Mouse (Mus musculus) MEL (cell line): ENCODE measurements around the gene Srarp.

Source experiments
- CHD1 ChIP-seq: IDR thresholded peaks from 2 replicates; pipeline ENCODE4 v1.6.1; 2012; ENCODE audit warnings: low read depth, mild to moderate bottlenecking, inconsistent platforms, low read length, improper control_type of control experiment
- CTCF ChIP-seq, 3 experiments: IDR thresholded peaks in 2 of 3; conservative IDR thresholded peaks in 1 of 3; 2 replicates each; pipeline ENCODE4 v1.5.1; 2011 to 2012; ENCODE audit warnings: low read length in 3 of 3, low read depth in 2 of 3, mild to moderate bottlenecking in 2 of 3, improper control_type of control experiment in 1 of 3, inconsistent platforms in 1 of 3, mixed read lengths in 1 of 3, moderate library complexity in 1 of 3; ENCODE audit not compliant: control insufficient read depth in 1 of 3, insufficient read depth in 1 of 3, poor library complexity in 1 of 3, severe bottlenecking in 1 of 3
- EP300 ChIP-seq, 2 experiments: IDR thresholded peaks; 2 replicates each; pipeline ENCODE4 v1.6.1; 2011; ENCODE audit warnings: improper control_type of control experiment in 2 of 2, low read length in 2 of 2, low read depth in 1 of 2, mild to moderate bottlenecking in 1 of 2
- GABPA ChIP-seq: IDR thresholded peaks from 2 replicates; pipeline ENCODE4 v1.6.1; 2012; ENCODE audit warnings: low read depth, mild to moderate bottlenecking, inconsistent platforms, low read length, improper control_type of control experiment, moderate library complexity
- HCFC1 ChIP-seq: IDR thresholded peaks from 2 replicates; pipeline ENCODE4 v1.6.1; 2012; ENCODE audit warnings: low read depth, mild to moderate bottlenecking, inconsistent platforms, low read length, improper control_type of control experiment, moderate library complexity
- MAFK ChIP-seq: IDR thresholded peaks from 2 replicates; pipeline ENCODE4 v1.6.1; 2011; ENCODE audit warnings: low read depth, mild to moderate bottlenecking, low read length, improper control_type of control experiment, borderline replicate concordance
- MAX ChIP-seq: IDR thresholded peaks from 2 replicates; pipeline ENCODE4 v1.6.1; 2011; ENCODE audit warnings: low read length, improper control_type of control experiment
- MYC ChIP-seq: IDR thresholded peaks from 2 replicates; pipeline ENCODE4 v1.6.1; 2011; ENCODE audit warnings: low read depth, mild to moderate bottlenecking, low read length, improper control_type of control experiment, moderate library complexity
- POLR2A ChIP-seq, 2 experiments: IDR thresholded peaks; 2 replicates each; pipeline ENCODE4 v1.6.1; 2011 to 2012; ENCODE audit warnings: low read length in 2 of 2, mild to moderate bottlenecking in 2 of 2, control low read depth in 1 of 2, improper control_type of control experiment in 1 of 2, low read depth in 1 of 2, moderate library complexity in 1 of 2; ENCODE audit not compliant: control insufficient read depth in 1 of 2, insufficient read depth in 1 of 2, poor library complexity in 1 of 2
- TAL1 ChIP-seq: IDR thresholded peaks from 2 replicates; pipeline ENCODE4 v1.6.1; 2012; ENCODE audit warnings: mild to moderate bottlenecking, inconsistent platforms, low read length, moderate library complexity, mixed read lengths
- ZC3H11A ChIP-seq: IDR thresholded peaks from 2 replicates; pipeline ENCODE4 v1.6.1; 2012; ENCODE audit warnings: low read depth, mild to moderate bottlenecking, inconsistent platforms, low read length, improper control_type of control experiment
- ZKSCAN1 ChIP-seq: IDR thresholded peaks from 2 replicates; pipeline ENCODE4 v1.6.1; 2012; ENCODE audit warnings: low read depth, mild to moderate bottlenecking, inconsistent platforms, low read length, improper control_type of control experiment, moderate library complexity
- ZNF384 ChIP-seq: IDR thresholded peaks from 2 replicates; pipeline ENCODE4 v1.6.1; 2012; ENCODE audit warnings: low read depth, mild to moderate bottlenecking, inconsistent platforms, low read length, improper control_type of control experiment

DNA sequence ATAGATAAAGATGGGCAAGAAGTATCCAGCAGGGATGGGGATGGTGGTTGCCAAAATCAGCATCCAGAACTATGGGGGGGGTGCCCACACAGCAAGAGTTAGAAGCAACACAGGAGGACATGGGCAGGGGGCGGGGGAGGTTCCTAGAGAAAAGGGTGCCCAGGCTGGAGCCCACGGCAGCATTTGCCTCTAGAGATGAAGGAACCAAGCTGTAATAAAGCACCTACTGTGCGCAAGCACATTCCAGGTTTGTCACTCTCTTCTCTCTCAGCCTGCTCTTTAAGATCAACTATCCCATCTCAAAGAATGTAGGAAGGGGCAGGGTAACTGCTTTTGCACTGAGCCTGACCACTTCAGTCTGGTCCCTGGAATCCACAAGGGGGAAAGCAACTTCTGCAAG lies 27.3 kb downstream of the Srarp start:
- TF ChIP-seq ZC3H11A (no peak), CTCF (IDR thresholded peaks at IDR 0.05 in 2 of 3, conservative IDR thresholded peaks at IDR 0.05 in 1 of 3; ENCODE audit: control insufficient read depth in 1 of 3, insufficient read depth in 1 of 3, low read depth in 2 of 3, low read length in 3 of 3, poor library complexity in 1 of 3, severe bottlenecking in 1 of 3) (no peak), HCFC1 (no peak), ZKSCAN1 (peak; percentile 84), CHD1 (no peak), TAL1 (no peak), EP300 (IDR thresholded peaks at IDR 0.05; ENCODE audit: low read depth in 1 of 2, low read length in 2 of 2) (no peak), ZNF384 (no peak), POLR2A (IDR thresholded peaks at IDR 0.05; ENCODE audit: control insufficient read depth in 1 of 2, insufficient read depth in 1 of 2, low read depth in 1 of 2, low read length in 2 of 2, poor library complexity in 1 of 2) (no peak), MAX (no peak), GABPA (no peak), MAFK (no peak), MYC (no peak)
